Mouse (Mus musculus) CD8-positive naive resting alpha-beta T cell, adult 2 months (primary cell): Measurements from ENCODE around the gene Kansl3.

Experiments
- DNase-seq, 2 experiments: peaks; one replicate each; pipeline ENCODE4 v3.0.0; 2022; ENCODE audit warnings: low read depth in 2 of 2, low spot score in 2 of 2

The Kansl3 gene

GRCm38 (mm10) chr1:36368969-36369645, at the start of gene Kansl3:
Gene Kansl3 (minus strand): TSS chr1:36369181.
- peak; percentile 85 to 89 for DNase-seq

- DNase-seq, result no peak
These were observed 35.5 kb upstream of the Kansl3 start for GRCm38 (mm10) chr1:36404531-36404930.

- DNase-seq, result no peak
These were observed 32.5 kb upstream of the Kansl3 start for GRCm38 (mm10) chr1:36401509-36401908.

GRCm38 (mm10) chr1:36397041-36397440, 28.1 kb upstream of the Kansl3 start:
- no peak for DNase-seq

GRCm38 (mm10) chr1:36379582-36379981, 10.6 kb upstream of the Kansl3 start:
- no peak for DNase-seq

- no peak for DNase-seq
These were observed 9.9 kb upstream of the Kansl3 start for GRCm38 (mm10) chr1:36378880-36379279.

GRCm38 (mm10) chr1:36371934-36372845, 3.2 kb upstream of the Kansl3 start, which contains the start of gene Fer1l5:
Gene Fer1l5 (plus strand): TSS chr1:36372291.
- DNase-seq, result no peak

GRCm38 (mm10) chr1:36370918-36371317, 1.9 kb upstream of the Kansl3 start:
- DNase-seq, result no peak

- peak; percentile 26 to 53 for DNase-seq
These were observed 641 bp downstream of the Kansl3 start for GRCm38 (mm10) chr1:36368112-36368968.

GRCm38 (mm10) chr1:36367698-36368097, 1.3 kb downstream of the Kansl3 start:
- no peak for DNase-seq

GRCm38 (mm10) chr1:36356955-36357695, 11.9 kb downstream of the Kansl3 start:
- no peak for DNase-seq

- no peak for DNase-seq
These were observed 16.6 kb downstream of the Kansl3 start for GRCm38 (mm10) chr1:36352351-36352750.

- DNase-seq, result no peak
These were observed 26.4 kb downstream of the Kansl3 start for GRCm38 (mm10) chr1:36342547-36342946.

GRCm38 (mm10) chr1:36332955-36333887, 35.8 kb downstream of the Kansl3 start:
- no peak for DNase-seq

- no peak for DNase-seq
These were observed 37.2 kb downstream of the Kansl3 start for GRCm38 (mm10) chr1:36331743-36332142.

- DNase-seq, result no peak
These were observed 42.2 kb downstream of the Kansl3 start for GRCm38 (mm10) chr1:36326815-36327214.

- no peak for DNase-seq
These were observed 43.1 kb downstream of the Kansl3 start for GRCm38 (mm10) chr1:36325900-36326321.

GRCm38 (mm10) chr1:36323746-36324448, 45.1 kb downstream of the Kansl3 start:
- no peak for DNase-seq

GRCm38 (mm10) chr1:36323076-36323475, 45.9 kb downstream of the Kansl3 start:
- DNase-seq, result no peak
